Mouse (Mus musculus): ENCODE measurements around the gene Mrpl43. TPM values are rescaled to one million over a fixed set of nuclear protein-coding genes. Genes with fewer than 3 reads are reported as not detected.
A peak's percentile ranks its signal among the peaks of the same experiment; 100 is the strongest.

Mrpl43 gene
- polyA plus RNA-seq, 1 experiment from 2014 or later: 83.0 TPM

- Histone ChIP-seq H3K27ac (peak overlapping the region; percentile 23; the same call in 1 of the 2 replicates), H3K27me3 (ENCODE audit: insufficient read depth, poor library complexity, severe bottlenecking) (peaks cover 27% of the 10 kb centered on the region), H3K36me3 (peaks cover 11% of the 10 kb centered on the region), H3K4me1 (replicated peaks) (peaks cover 49% of the 10 kb centered on the region), H3K9me3 (no peaks in the 10 kb centered on the region), H3K4me3 (no peak overlapping the region)
- 45% methylated on average over 7 of the region's 7 CpGs for WGBS
- DNase-seq (ENCODE audit: low spot score): peak; percentile 18
These were observed 14.0 kb downstream of the Mrpl43 start for GRCm38 (mm10) chr19:44992246-44992645.

GRCm38 (mm10) chr19:44991031-44991430 is 15.2 kb downstream of the Mrpl43 start:
- DNase-seq (ENCODE audit: low spot score): no peak
- Histone ChIP-seq H3K9me3 (no peaks in the 10 kb centered on the region), H3K4me3 (0 out of 2 replicates have a peak overlapping the region, but pooled peaks have one; percentile 80), H3K4me1 (replicated peaks) (peaks cover 49% of the 10 kb centered on the region), H3K36me3 (peaks cover 3% of the 10 kb centered on the region; the same call in 1 of the 2 replicates), H3K27ac (no peak overlapping the region), H3K27me3 (ENCODE audit: insufficient read depth, poor library complexity, severe bottlenecking) (peaks cover 32% of the 10 kb centered on the region)
- WGBS: 71% methylated on average over 8 of the region's 8 CpGs

- peaks cover 3% of the 10 kb centered on the region; the same call in 1 of the 2 replicates for H3K36me3 ChIP-seq
- WGBS: 7% methylated on average over 22 of the region's 22 CpGs
- peaks cover 49% of the 10 kb centered on the region for H3K4me1 ChIP-seq (replicated peaks)
- peak overlapping the region; percentile 88 for H3K27ac ChIP-seq
- no peaks in the 10 kb centered on the region for H3K9me3 ChIP-seq
- H3K4me3 ChIP-seq: peak overlapping the region; percentile 80
- H3K27me3 ChIP-seq (ENCODE audit: insufficient read depth, poor library complexity, severe bottlenecking): peaks cover 32% of the 10 kb centered on the region
- DNase-seq (ENCODE audit: low spot score): peak; percentile 12
These were observed 16.4 kb downstream of the Mrpl43 start for GRCm38 (mm10) chr19:44989567-44990495.

GRCm38 (mm10) chr19:44988831-44989566 is 17.2 kb downstream of the Mrpl43 start, which contains the start of gene Sema4g:
Gene Sema4g, plus strand, starts transcription at chr19:44989101.
- Histone ChIP-seq H3K4me1 (replicated peaks) (peaks cover 49% of the 10 kb centered on the region), H3K36me3 (peaks cover 3% of the 10 kb centered on the region; the same call in 1 of the 2 replicates), H3K27ac (peak within 1 kb of the TSS; percentile 88), H3K4me3 (peak within 1 kb of the TSS; percentile 80), H3K27me3 (ENCODE audit: insufficient read depth, poor library complexity, severe bottlenecking) (peaks cover 32% of the 10 kb centered on the region), H3K9me3 (no peaks in the 10 kb centered on the region)
- peak; percentile 63 for DNase-seq (ENCODE audit: low spot score)
- whole genome bisulfite sequencing: under 1% methylated on average over 53 of the region's 58 CpGs

GRCm38 (mm10) chr19:44988321-44988720 is 17.9 kb downstream of the Mrpl43 start:
- 26% methylated on average over 9 of the region's 9 CpGs for WGBS
- H3K4me3 ChIP-seq: peak overlapping the region; percentile 80
- H3K36me3 ChIP-seq: peaks cover 6% of the 10 kb centered on the region; the same call in 1 of the 2 replicates
- DNase-seq (ENCODE audit: low spot score): no peak
- H3K27ac ChIP-seq: peak overlapping the region; percentile 88
- H3K27me3 ChIP-seq (ENCODE audit: insufficient read depth, poor library complexity, severe bottlenecking): peaks cover 32% of the 10 kb centered on the region
- no peaks in the 10 kb centered on the region for H3K9me3 ChIP-seq
- H3K4me1 ChIP-seq (replicated peaks): peaks cover 49% of the 10 kb centered on the region

- peaks cover 32% of the 10 kb centered on the region for H3K27me3 ChIP-seq (ENCODE audit: insufficient read depth, poor library complexity, severe bottlenecking)
- peaks cover 49% of the 10 kb centered on the region for H3K4me1 ChIP-seq (replicated peaks)
- 65% methylated on average over 6 of the region's 6 CpGs for WGBS
- no peak for DNase-seq (ENCODE audit: low spot score)
- H3K27ac ChIP-seq: no peak overlapping the region
- peaks cover 6% of the 10 kb centered on the region; the same call in 1 of the 2 replicates for H3K36me3 ChIP-seq
- no peaks in the 10 kb centered on the region for H3K9me3 ChIP-seq
- no peak overlapping the region for H3K4me3 ChIP-seq
These were observed 18.4 kb downstream of the Mrpl43 start for GRCm38 (mm10) chr19:44987851-44988250.

GRCm38 (mm10) chr19:44987004-44987403 is 19.2 kb downstream of the Mrpl43 start:
- Histone ChIP-seq H3K36me3 (peaks cover 14% of the 10 kb centered on the region), H3K27me3 (ENCODE audit: insufficient read depth, poor library complexity, severe bottlenecking) (peaks cover 32% of the 10 kb centered on the region), H3K27ac (no peak overlapping the region), H3K9me3 (no peaks in the 10 kb centered on the region), H3K4me3 (no peak overlapping the region), H3K4me1 (replicated peaks) (peaks cover 41% of the 10 kb centered on the region)
- WGBS: 74% methylated on average over 6 of the region's 6 CpGs
- no peak for DNase-seq (ENCODE audit: low spot score)

- no peak for DNase-seq (ENCODE audit: low spot score)
- H3K27me3 ChIP-seq (ENCODE audit: insufficient read depth, poor library complexity, severe bottlenecking): peaks cover 22% of the 10 kb centered on the region
- H3K27ac ChIP-seq: no peak overlapping the region
- 67% methylated on average over 5 of the region's 5 CpGs for WGBS
- no peaks in the 10 kb centered on the region for H3K9me3 ChIP-seq
- H3K4me3 ChIP-seq: no peak overlapping the region
- H3K4me1 ChIP-seq (replicated peaks): peaks cover 25% of the 10 kb centered on the region
- peaks cover 31% of the 10 kb centered on the region for H3K36me3 ChIP-seq
These were observed 20.9 kb downstream of the Mrpl43 start for GRCm38 (mm10) chr19:44985159-44985988.

- peaks cover 15% of the 10 kb centered on the region for H3K4me1 ChIP-seq (replicated peaks)
- H3K27me3 ChIP-seq (ENCODE audit: insufficient read depth, poor library complexity, severe bottlenecking): peaks cover 12% of the 10 kb centered on the region; the same call in 1 of the 2 replicates
- WGBS: 96% methylated on average over 4 of the region's 4 CpGs
- no peak for DNase-seq (ENCODE audit: low spot score)
- no peaks in the 10 kb centered on the region for H3K9me3 ChIP-seq
- peaks cover 40% of the 10 kb centered on the region for H3K36me3 ChIP-seq
- H3K27ac ChIP-seq: no peak overlapping the region
- H3K4me3 ChIP-seq: no peak overlapping the region
These were observed 21.8 kb downstream of the Mrpl43 start for GRCm38 (mm10) chr19:44984420-44984819.

GRCm38 (mm10) chr19:44983366-44983765 is 22.9 kb downstream of the Mrpl43 start:
- Histone ChIP-seq H3K9me3 (no peaks in the 10 kb centered on the region), H3K4me1 (replicated peaks) (peaks cover 5% of the 10 kb centered on the region), H3K4me3 (no peak overlapping the region), H3K27ac (no peak overlapping the region), H3K27me3 (ENCODE audit: insufficient read depth, poor library complexity, severe bottlenecking) (peaks cover 11% of the 10 kb centered on the region; the same call in 1 of the 2 replicates), H3K36me3 (peaks cover 51% of the 10 kb centered on the region)
- 92% methylated on average over 6 of the region's 6 CpGs for WGBS
- no peak for DNase-seq (ENCODE audit: low spot score)

GRCm38 (mm10) chr19:44982477-44983115 is 23.6 kb downstream of the Mrpl43 start:
- WGBS: 88% methylated on average over 7 of the region's 7 CpGs
- peaks cover 58% of the 10 kb centered on the region for H3K36me3 ChIP-seq
- no peaks in the 10 kb centered on the region for H3K4me1 ChIP-seq (replicated peaks)
- H3K27me3 ChIP-seq (ENCODE audit: insufficient read depth, poor library complexity, severe bottlenecking): peaks cover 9% of the 10 kb centered on the region; the same call in 1 of the 2 replicates
- no peak overlapping the region for H3K4me3 ChIP-seq
- H3K9me3 ChIP-seq: no peaks in the 10 kb centered on the region
- DNase-seq (ENCODE audit: low spot score): no peak
- H3K27ac ChIP-seq: no peak overlapping the region
